Mouse (Mus musculus): ENCODE results near the gene Lrrc58.

- TF ChIP-seq POLR2A (IDR thresholded peaks at IDR 0.05; ENCODE audit: insufficient read length, low read depth): no peak
- TF ChIP-seq E2F4 (IDR thresholded peaks at IDR 0.05; ENCODE audit: insufficient read depth): no peak
- TF ChIP-seq MAX (IDR thresholded peaks at IDR 0.05; ENCODE audit: low read depth): no peak
- TF ChIP-seq USF1 (IDR thresholded peaks at IDR 0.05; ENCODE audit: low read depth): no peak
- TF ChIP-seq TCF12 (IDR thresholded peaks at IDR 0.05; ENCODE audit: insufficient read depth, poor library complexity, severe bottlenecking): no peak
- no peak for TF ChIP-seq MYOD1 (IDR thresholded peaks at IDR 0.05; ENCODE audit: control insufficient read depth in 1 of 3, insufficient read length in 2 of 3, low read depth in 2 of 3)
- TF ChIP-seq SRF (IDR thresholded peaks at IDR 0.05; ENCODE audit: control insufficient read depth, insufficient read length, low read depth): no peak
- no peak for TF ChIP-seq POLR2AphosphoS2 (IDR thresholded peaks at IDR 0.05; ENCODE audit: insufficient read length, low read depth)
- no peak for TF ChIP-seq MYOG (IDR thresholded peaks at IDR 0.05; ENCODE audit: control insufficient read depth in 1 of 3, insufficient read depth in 1 of 3, insufficient read length in 2 of 3, low read depth in 2 of 3)
- no peak for TF ChIP-seq CEBPB (IDR thresholded peaks at IDR 0.05; ENCODE audit: insufficient read depth, poor library complexity, severe bottlenecking)
- no peak for TF ChIP-seq TCF3 (IDR thresholded peaks at IDR 0.05; ENCODE audit: insufficient read length, low read depth)
- no peak for TF ChIP-seq REST (IDR thresholded peaks at IDR 0.05; ENCODE audit: insufficient read depth, insufficient read length)
Measured at GRCm38 (mm10) chr16:37871112-37871715, 3.0 kb downstream of the Lrrc58 start.

Measured in myocyte (in vitro differentiated cells).